Comparison of ENCODE assay signal across 25 mouse cellular contexts in genomic region chr13:51052408-51052807, GRCm38 (mm10).
"Had no signal": no experiment of that assay in that cellular context is flagged by ENCODE, and none has a peak within 500 bp of the region (broad histone marks: within the 10 kb centered on the region; RNA-seq: fewer than 3 reads in every experiment).

No protein-coding gene starts in this region.

- H3K27ac ChIP-seq: gastrocnemius, adult 2 months; heart, embryonic 13.5 days; heart, embryonic 15.5 days; hindbrain, embryonic 13.5 days; hindbrain, embryonic 15.5 days; hindbrain, postnatal 0 days; kidney, embryonic 15.5 days; kidney, postnatal 0 days; limb, embryonic 13.5 days; limb, embryonic 15.5 days; liver, embryonic 12.5 days; liver, embryonic 14.5 days had no signal

- H3K27me3 ChIP-seq: heart, embryonic 13.5 days; heart, embryonic 15.5 days; hindbrain, embryonic 13.5 days; hindbrain, embryonic 15.5 days; kidney, embryonic 15.5 days; limb, embryonic 13.5 days; limb, embryonic 15.5 days; liver, embryonic 12.5 days had no signal

- DNase-seq: gastrocnemius, adult 2 months; gastrocnemius, postnatal 10 days; gastrocnemius, postnatal 25 days; heart, adult 18-20 months; heart, postnatal 14 days; heart, postnatal 36 days; kidney, adult 11 months; kidney, adult 2 months; kidney, adult 9 months; kidney, postnatal 14 days; kidney, postnatal 36 days; layer of hippocampus, adult 9-11 months; layer of hippocampus, postnatal 36 days; left cerebral cortex, postnatal 4 days had no signal

- H3K36me3 ChIP-seq: heart, embryonic 13.5 days; heart, embryonic 15.5 days; hindbrain, embryonic 13.5 days; hindbrain, embryonic 15.5 days; kidney, embryonic 15.5 days; limb, embryonic 13.5 days; limb, embryonic 15.5 days; liver, embryonic 12.5 days had no signal

- H3K9me3 ChIP-seq: heart, embryonic 13.5 days; heart, embryonic 15.5 days; hindbrain, embryonic 13.5 days; hindbrain, embryonic 15.5 days; kidney, embryonic 15.5 days; limb, embryonic 13.5 days; limb, embryonic 15.5 days; liver, embryonic 12.5 days had no signal

- H3K9ac ChIP-seq: heart, embryonic 13.5 days; heart, embryonic 15.5 days; hindbrain, embryonic 13.5 days; hindbrain, embryonic 15.5 days; kidney, embryonic 15.5 days; limb, embryonic 13.5 days; limb, embryonic 15.5 days; liver, embryonic 12.5 days; liver, embryonic 14.5 days had no signal

- H3K4me1 ChIP-seq: heart, embryonic 15.5 days; hindbrain, embryonic 13.5 days; hindbrain, embryonic 15.5 days; kidney, embryonic 15.5 days; limb, embryonic 13.5 days; limb, embryonic 15.5 days; liver, embryonic 12.5 days had no signal

- H3K4me3 ChIP-seq: gastrocnemius, adult 2 months; heart, embryonic 13.5 days; heart, embryonic 15.5 days; hindbrain, embryonic 13.5 days; hindbrain, embryonic 15.5 days; kidney, embryonic 15.5 days; limb, embryonic 13.5 days; limb, embryonic 15.5 days; liver, embryonic 12.5 days had no signal
